Mouse (Mus musculus): ENCODE data around the gene Elk3. TPM values are rescaled to one million over a fixed set of nuclear protein-coding genes. Genes with fewer than 3 reads are reported as not detected.

Gene Elk3
- polyA plus RNA-seq, 1 experiment = 8.0 TPM

DNA sequence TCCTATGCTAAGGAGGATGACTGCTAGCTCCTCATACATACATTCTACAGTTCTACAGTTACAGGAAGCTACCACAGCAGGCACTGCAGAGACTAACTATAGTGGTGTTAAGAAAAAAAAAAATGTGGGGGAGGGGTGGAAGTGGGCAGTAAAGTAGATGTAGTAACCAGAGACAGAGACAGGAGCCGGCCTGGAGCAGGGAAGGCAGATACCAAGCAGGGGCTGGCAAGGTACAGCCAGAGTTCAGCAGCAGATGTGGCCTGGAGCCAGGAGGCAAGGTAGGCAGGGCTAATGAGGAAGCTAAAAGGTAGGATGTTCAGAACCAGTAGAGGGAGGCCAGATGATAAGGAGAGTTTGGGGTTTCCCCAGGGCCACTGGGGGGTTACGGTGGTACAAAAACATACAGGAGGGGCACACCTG lies 36.6 kb downstream of the Elk3 start:
- no peak overlapping the region for H3K4me3 ChIP-seq (ENCODE audit: insufficient read depth, low read depth, low read length)
- peaks cover 43% of the 10 kb centered on the region for H3K4me1 ChIP-seq (ENCODE audit: control insufficient read depth, insufficient read depth, insufficient read length, low read length)
- peak overlapping the region; percentile 14; the same call in 1 of the 2 replicates for H3K27ac ChIP-seq (replicated peaks; ENCODE audit: low read depth, low read length)

DNA sequence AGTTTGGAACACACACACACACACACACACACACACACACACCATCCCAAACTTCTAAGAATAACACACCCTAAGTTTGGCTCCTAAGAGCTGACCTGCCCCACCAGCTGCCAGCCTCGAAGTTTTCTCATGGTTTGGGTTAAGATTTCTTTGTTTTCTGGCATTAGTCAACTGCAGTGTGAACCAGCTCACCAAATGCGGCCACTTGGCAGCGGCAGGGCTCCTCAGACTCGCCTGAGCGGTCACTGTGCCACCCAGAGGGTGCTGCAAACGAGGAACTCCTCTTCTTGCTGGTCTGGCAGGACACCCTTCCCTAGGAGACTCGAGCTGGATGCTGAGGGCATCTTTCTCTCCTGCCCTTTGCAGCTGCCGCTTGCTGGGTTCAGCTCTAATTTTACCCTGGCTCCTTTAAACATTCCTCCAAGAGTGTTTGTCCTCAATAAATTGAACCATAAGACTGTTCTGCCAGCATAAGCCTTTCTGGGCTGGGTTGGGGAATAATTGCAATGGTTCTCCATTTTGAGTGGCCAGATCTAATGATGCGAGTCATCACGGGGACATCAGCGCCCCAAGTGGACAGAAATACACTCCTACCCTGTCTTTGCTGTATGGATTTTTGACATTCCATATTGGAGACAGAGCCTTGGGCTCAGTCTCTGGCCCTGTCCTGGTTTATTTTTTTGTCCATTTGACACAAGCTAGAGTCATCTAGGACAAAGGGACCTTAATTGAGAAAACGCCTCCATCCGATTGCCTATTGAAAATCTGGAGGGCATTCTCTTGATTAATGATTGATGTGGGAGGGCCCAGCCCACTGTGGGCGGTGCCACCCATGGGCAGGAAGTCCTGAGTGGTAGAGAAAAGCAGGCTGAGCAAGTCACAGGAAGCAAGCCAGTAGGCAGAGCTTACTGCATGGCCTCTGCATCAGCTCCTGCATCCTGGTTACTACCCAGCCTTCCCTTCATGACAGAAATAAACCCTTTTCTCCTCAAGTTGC lies 37.7 kb downstream of the Elk3 start:
- Histone ChIP-seq H3K4me3 (ENCODE audit: insufficient read depth, low read depth, low read length) (no peak overlapping the region), H3K27ac (replicated peaks; ENCODE audit: low read depth, low read length) (peak overlapping the region; percentile 24), H3K4me1 (ENCODE audit: control insufficient read depth, insufficient read depth, insufficient read length, low read length) (peaks cover 35% of the 10 kb centered on the region)

- Histone ChIP-seq H3K4me3 (ENCODE audit: insufficient read depth, low read depth, low read length) (no peak overlapping the region), H3K27ac (replicated peaks; ENCODE audit: low read depth, low read length) (peak overlapping the region; percentile 24; the same call in 1 of the 2 replicates), H3K4me1 (ENCODE audit: control insufficient read depth, insufficient read depth, insufficient read length, low read length) (peaks cover 35% of the 10 kb centered on the region)
These were observed 39.1 kb downstream of the Elk3 start for GRCm38 (mm10) chr10:93271831-93272230.

GRCm38 (mm10) chr10:93270889-93271460 lies 40.0 kb downstream of the Elk3 start:
- H3K4me3 ChIP-seq (ENCODE audit: insufficient read depth, low read depth, low read length) = no peak overlapping the region

GRCm38 (mm10) chr10:93269744-93270143 lies 41.2 kb downstream of the Elk3 start:
- Histone ChIP-seq H3K4me3 (ENCODE audit: insufficient read depth, low read depth, low read length) (no peak overlapping the region), H3K27ac (replicated peaks; ENCODE audit: low read depth, low read length) (no peak overlapping the region), H3K4me1 (ENCODE audit: control insufficient read depth, insufficient read depth, insufficient read length, low read length) (peaks cover 33% of the 10 kb centered on the region)

More at GRCm38 (mm10) chr10:93270889-93271460, 40.0 kb downstream of the Elk3 start:
- H3K4me1 ChIP-seq (ENCODE audit: control insufficient read depth, insufficient read depth, insufficient read length, low read length) = peaks cover 37% of the 10 kb centered on the region
- no peak overlapping the region; the same call in 1 of the 2 replicates for H3K27ac ChIP-seq (replicated peaks; ENCODE audit: low read depth, low read length)

GRCm38 (mm10) chr10:93268339-93268738 lies 42.6 kb downstream of the Elk3 start:
- Histone ChIP-seq H3K27ac (replicated peaks; ENCODE audit: low read depth, low read length) (0 out of 2 replicates have a peak overlapping the region, but pooled peaks have one; percentile 5), H3K4me1 (ENCODE audit: control insufficient read depth, insufficient read depth, insufficient read length, low read length) (peaks cover 43% of the 10 kb centered on the region), H3K4me3 (ENCODE audit: insufficient read depth, low read depth, low read length) (no peak overlapping the region)

DNA sequence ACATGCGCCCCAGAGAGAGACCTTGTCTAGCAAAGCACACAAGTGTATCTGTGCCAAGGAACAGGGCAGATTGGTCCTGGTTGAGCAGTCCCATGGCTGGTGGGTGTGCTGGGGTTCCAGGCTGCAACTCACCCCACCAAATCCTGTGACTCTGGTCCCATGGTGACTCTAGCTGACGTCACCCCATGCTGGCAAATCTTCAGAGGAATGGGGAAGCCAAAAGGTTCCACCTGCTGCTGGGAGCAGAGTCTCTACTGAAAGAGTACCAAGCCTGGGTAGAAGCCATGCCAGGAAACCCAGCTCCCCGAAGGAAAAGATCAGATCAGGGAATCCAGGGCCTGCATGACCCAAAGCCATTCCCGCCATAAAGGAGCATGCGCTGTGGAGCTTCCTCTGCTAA lies 43.4 kb downstream of the Elk3 start:
- Histone ChIP-seq H3K27ac (replicated peaks; ENCODE audit: low read depth, low read length) (no peak overlapping the region), H3K4me1 (ENCODE audit: control insufficient read depth, insufficient read depth, insufficient read length, low read length) (peaks cover 41% of the 10 kb centered on the region), H3K4me3 (ENCODE audit: insufficient read depth, low read depth, low read length) (no peak overlapping the region)

- no peak overlapping the region for H3K4me3 ChIP-seq (ENCODE audit: insufficient read depth, low read depth, low read length)
- H3K4me1 ChIP-seq (ENCODE audit: control insufficient read depth, insufficient read depth, insufficient read length, low read length) = peaks cover 47% of the 10 kb centered on the region
- H3K27ac ChIP-seq (replicated peaks; ENCODE audit: low read depth, low read length) = no peak overlapping the region
These were observed 44.4 kb downstream of the Elk3 start for GRCm38 (mm10) chr10:93266521-93266920.

GRCm38 (mm10) chr10:93265833-93266232 lies 45.1 kb downstream of the Elk3 start:
- H3K4me3 ChIP-seq (ENCODE audit: insufficient read depth, low read depth, low read length) = no peak overlapping the region
- H3K27ac ChIP-seq (replicated peaks; ENCODE audit: low read depth, low read length) = no peak overlapping the region
- peaks cover 48% of the 10 kb centered on the region for H3K4me1 ChIP-seq (ENCODE audit: control insufficient read depth, insufficient read depth, insufficient read length, low read length)

- H3K4me1 ChIP-seq (ENCODE audit: control insufficient read depth, insufficient read depth, insufficient read length, low read length) = peaks cover 48% of the 10 kb centered on the region
- H3K4me3 ChIP-seq (ENCODE audit: insufficient read depth, low read depth, low read length) = no peak overlapping the region
- peak overlapping the region; percentile 35; the same call in 1 of the 2 replicates for H3K27ac ChIP-seq (replicated peaks; ENCODE audit: low read depth, low read length)
These were observed 46.9 kb downstream of the Elk3 start for GRCm38 (mm10) chr10:93264001-93264400.

DNA sequence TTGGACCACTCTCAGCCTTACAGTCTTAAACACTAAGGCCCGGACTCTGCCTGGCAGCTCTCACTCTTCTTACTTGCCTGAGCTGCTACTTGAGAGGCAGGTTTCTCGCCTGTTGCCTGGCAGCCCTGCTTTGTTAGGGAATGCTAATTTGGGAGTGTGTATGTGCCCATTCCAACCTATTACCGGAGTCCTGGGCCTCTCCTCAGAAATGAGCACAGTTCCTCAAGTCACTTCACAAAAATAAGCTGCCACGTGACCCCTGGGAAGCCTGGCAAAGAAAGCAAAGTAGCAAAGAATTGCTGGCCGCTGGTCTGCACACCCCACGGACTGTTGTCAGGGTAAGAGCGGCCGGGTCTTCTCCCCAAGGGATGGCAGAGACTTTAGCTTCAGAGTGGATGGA lies 47.5 kb downstream of the Elk3 start:
- Histone ChIP-seq H3K4me3 (ENCODE audit: insufficient read depth, low read depth, low read length) (no peak overlapping the region), H3K27ac (replicated peaks; ENCODE audit: low read depth, low read length) (peak overlapping the region; percentile 35; the same call in 1 of the 2 replicates), H3K4me1 (ENCODE audit: control insufficient read depth, insufficient read depth, insufficient read length, low read length) (peaks cover 48% of the 10 kb centered on the region)

DNA sequence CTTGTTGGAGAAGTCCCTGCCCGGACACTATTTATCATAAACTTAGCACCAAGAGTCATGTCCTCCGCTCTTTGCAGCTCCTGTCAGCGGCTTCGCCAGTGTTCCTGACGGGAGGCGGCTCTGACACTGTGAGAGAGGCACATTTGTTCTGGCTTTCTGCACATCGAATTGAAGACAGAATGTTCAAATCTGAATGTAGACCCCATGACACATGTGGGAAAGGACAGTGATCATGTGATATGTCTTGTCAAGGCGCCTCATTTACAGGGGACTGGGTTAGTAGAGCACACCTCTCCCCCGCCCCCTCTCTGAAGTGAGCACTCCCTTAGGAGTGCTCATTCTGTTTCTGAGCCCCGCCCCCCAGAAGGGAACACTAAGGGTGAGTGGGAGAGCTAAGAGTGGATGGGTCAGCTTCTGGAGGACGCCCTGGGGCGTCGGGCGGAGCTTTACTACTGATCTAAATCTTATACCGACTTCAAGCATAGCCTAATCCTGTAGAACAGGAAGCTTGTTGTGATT lies 48.9 kb downstream of the Elk3 start:
- no peak overlapping the region for H3K4me3 ChIP-seq (ENCODE audit: insufficient read depth, low read depth, low read length)
- peaks cover 45% of the 10 kb centered on the region for H3K4me1 ChIP-seq (ENCODE audit: control insufficient read depth, insufficient read depth, insufficient read length, low read length)
- peak overlapping the region; percentile 30 for H3K27ac ChIP-seq (replicated peaks; ENCODE audit: low read depth, low read length)

DNA sequence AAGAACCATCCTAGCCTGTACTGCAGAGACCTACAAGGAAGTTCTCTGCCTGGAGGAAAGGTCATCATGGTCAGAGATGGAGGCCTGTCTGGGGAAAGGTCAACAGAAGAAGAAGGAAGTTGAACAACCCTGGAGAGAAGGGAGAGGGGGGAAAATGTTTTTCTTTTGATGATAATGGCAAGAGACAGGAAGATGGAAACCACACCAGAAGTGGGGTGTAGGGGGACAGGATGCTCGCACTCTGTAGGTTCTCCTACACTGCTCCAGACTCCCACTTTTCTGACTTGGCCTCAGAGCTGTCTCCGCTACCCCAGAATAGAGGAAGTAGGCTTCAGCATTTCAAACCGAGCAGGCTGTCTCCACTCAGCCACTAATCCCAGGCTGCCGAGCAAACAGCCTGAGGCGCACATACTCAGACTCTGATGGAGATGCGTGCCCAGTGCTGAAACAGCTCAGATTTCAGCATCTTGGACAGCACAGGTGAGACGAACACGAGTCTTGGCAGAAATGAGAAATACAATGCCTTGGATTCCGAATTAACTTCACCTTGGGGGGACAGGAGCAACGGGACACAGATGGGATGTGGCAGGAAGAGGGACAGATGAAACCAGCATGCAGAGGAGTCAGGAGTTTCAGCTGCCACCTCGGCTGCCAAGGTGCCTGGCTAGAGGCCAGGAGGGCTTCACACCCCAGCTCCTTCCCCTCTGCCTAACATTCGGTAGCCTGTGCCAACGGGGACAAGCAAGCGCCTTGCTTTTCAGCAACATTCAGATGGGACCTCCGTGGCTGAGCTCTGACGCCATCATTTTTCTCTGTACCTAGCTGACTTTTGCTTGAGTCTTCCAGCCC lies 49.6 kb downstream of the Elk3 start:
- Histone ChIP-seq H3K27ac (replicated peaks; ENCODE audit: low read depth, low read length) (peak overlapping the region; percentile 30), H3K4me3 (ENCODE audit: insufficient read depth, low read depth, low read length) (no peak overlapping the region), H3K4me1 (ENCODE audit: control insufficient read depth, insufficient read depth, insufficient read length, low read length) (peaks cover 41% of the 10 kb centered on the region)

DNA sequence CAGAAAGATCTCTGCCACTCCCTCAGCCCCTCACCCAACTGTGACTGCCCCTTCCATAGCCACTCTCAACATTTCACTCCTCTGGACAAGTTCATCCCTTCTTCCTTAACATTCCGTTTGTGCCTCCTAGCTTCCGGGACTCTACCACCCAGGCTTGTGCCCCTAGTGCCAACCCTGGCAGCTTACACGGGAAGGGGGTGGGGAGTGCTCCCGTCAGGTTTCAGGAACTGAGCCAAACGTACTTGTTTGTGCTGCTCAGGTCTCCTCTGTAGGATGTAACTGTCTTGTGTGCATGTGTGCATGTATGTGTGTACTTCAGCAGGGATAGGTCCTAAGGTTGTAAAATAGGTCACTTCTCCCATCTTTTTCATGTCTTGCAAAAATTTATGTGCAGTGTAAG lies 51.1 kb downstream of the Elk3 start:
- Histone ChIP-seq H3K4me3 (ENCODE audit: insufficient read depth, low read depth, low read length) (no peak overlapping the region), H3K4me1 (ENCODE audit: control insufficient read depth, insufficient read depth, insufficient read length, low read length) (peaks cover 33% of the 10 kb centered on the region), H3K27ac (replicated peaks; ENCODE audit: low read depth, low read length) (no peak overlapping the region)
